Mouse (Mus musculus) lung, adult 2 months (tissue): ENCODE measurements around the gene Col6a5. TPM values are rescaled to one million over a fixed set of nuclear protein-coding genes. Genes with fewer than 3 reads are reported as not detected.

ENCODE experiments used
- DNase-seq: peaks from one replicate; pipeline ENCODE4 v3.0.0; 2022
- H3K4me1 ChIP-seq: fragments of 200-500 bp; 2 replicates; pipeline ENCODE4 v1.6.1; 2011; ENCODE audit warnings: low read length; ENCODE audit not compliant: control insufficient read depth, insufficient read depth
- H3K4me3 ChIP-seq: fragments of 200-500 bp; replicated peaks from 2 replicates; pipeline ENCODE3; 2011; ENCODE audit warnings: low read depth, mild to moderate bottlenecking, control low read depth, low read length; ENCODE audit errors: extremely low read depth
- CTCF ChIP-seq: fragments of 200-500 bp; IDR thresholded peaks from 2 replicates; pipeline ENCODE4 v1.5.1; 2011; ENCODE audit warnings: mild to moderate bottlenecking, low read length, control low read depth; ENCODE audit not compliant: insufficient read depth
- POLR2A ChIP-seq: fragments of 200-500 bp; IDR thresholded peaks from 2 replicates; pipeline ENCODE4 v1.6.1; 2011; ENCODE audit warnings: low read depth, mild to moderate bottlenecking, control low read depth, low read length, borderline replicate concordance; ENCODE audit errors: extremely low read depth
- WGBS: fragments of 180-500 bp; shearing (Covaris S2); methylation state at CpG from one replicate; pipeline ENCODE4 v1.1.7; 2018; 5-methylcytosine and 5-hydroxymethylcytosine counted together
- polyA plus RNA-seq: library from polyadenylated mRNA; depleted of rRNA; stranded (reverse); fragments of >200 nt; gene quantifications from 2 replicates; pipeline ENCODE4 v1.2.3, GENCODE M21; 2012; rRNA removed

Gene Col6a5
- polyA plus RNA-seq, 1 experiment = 1.0 TPM

GRCm38 (mm10) chr9:105814436-105814835 is 146.0 kb downstream of the Col6a5 start:
- WGBS = 73% methylated on average over 5 of the region's 5 CpGs
- DNase-seq = no peak
- H3K4me1 ChIP-seq = no peaks in the 10 kb centered on the region
- no peak for TF ChIP-seq POLR2A
- TF ChIP-seq CTCF = no peak
- H3K4me3 ChIP-seq = no peak overlapping the region

- 69% methylated on average over 7 of the region's 7 CpGs for WGBS
- no peak for DNase-seq
- TF ChIP-seq CTCF (no peak), POLR2A (no peak)
- Histone ChIP-seq H3K4me1 (no peaks in the 10 kb centered on the region), H3K4me3 (no peak overlapping the region)
These were observed 149.0 kb downstream of the Col6a5 start for GRCm38 (mm10) chr9:105811458-105811857.

- Histone ChIP-seq H3K4me1 (no peaks in the 10 kb centered on the region), H3K4me3 (no peak overlapping the region)
- WGBS = 74% methylated on average over 17 of the region's 17 CpGs
- TF ChIP-seq CTCF (no peak), POLR2A (no peak)
- DNase-seq = no peak
These were observed 151.4 kb downstream of the Col6a5 start for GRCm38 (mm10) chr9:105808920-105809505.

Other genes with a start within 250 kb of the Col6a5 start
- 0.24 and 0.36 TPM in 2 replicates for gene Col6a6, start 132.5 kb downstream of the Col6a5 start, polyA plus RNA-seq
- 0.32 and 0.56 TPM in 2 replicates for gene Col6a4, start 136.1 kb upstream of the Col6a5 start, polyA plus RNA-seq
- gene Glyctk, start 197.5 kb upstream of the Col6a5 start, polyA plus RNA-seq = 1.7 and 2.6 TPM in 2 replicates
- 47.3 and 49.1 TPM in 2 replicates for gene Wdr82, start 210.3 kb upstream of the Col6a5 start, polyA plus RNA-seq
- 60.7 and 67.3 TPM in 2 replicates for gene Ppm1m, start 239.1 kb upstream of the Col6a5 start, polyA plus RNA-seq
- gene Twf2, start 242.5 kb upstream of the Col6a5 start, polyA plus RNA-seq = 60.9 and 69.0 TPM in 2 replicates